Mouse (Mus musculus) embryonic facial prominence, embryonic 10.5 days (tissue): ENCODE results near the gene Plod1. TPM values are rescaled to one million over a fixed set of nuclear protein-coding genes. Genes with fewer than 3 reads are reported as not detected.
A peak's percentile ranks its signal among the peaks of the same experiment; 100 is the strongest.

Experiments
- DNase-seq: peaks from one replicate; pipeline ENCODE4 v3.0.0-alpha.2; 2017; ENCODE audit warnings: low spot score
- H3K27ac ChIP-seq: fragments of 300-500 bp; sonication (generic); replicated peaks from 2 replicates; pipeline ENCODE4 v1.5.1; 2016; ENCODE audit warnings: mild to moderate bottlenecking
- H3K27me3 ChIP-seq: fragments of 300-500 bp; sonication (generic); replicated peaks from 2 replicates; pipeline ENCODE4 v1.6.1; 2016; ENCODE audit warnings: low read depth, mild to moderate bottlenecking; ENCODE audit not compliant: poor library complexity, severe bottlenecking
- H3K36me3 ChIP-seq: fragments of 300-500 bp; sonication (generic); replicated peaks from 2 replicates; pipeline ENCODE4 v1.6.1; 2016; ENCODE audit warnings: mild to moderate bottlenecking, moderate library complexity
- H3K4me1 ChIP-seq: fragments of 300-500 bp; sonication (generic); 2 replicates; pipeline ENCODE4 v1.6.1; 2016
- H3K4me3 ChIP-seq: fragments of 300-500 bp; sonication (generic); 2 replicates; pipeline ENCODE4 v1.5.1; 2016; ENCODE audit warnings: mild to moderate bottlenecking, moderate library complexity
- H3K9me3 ChIP-seq: fragments of 300-500 bp; sonication (generic); 2 replicates; pipeline ENCODE4 v1.6.1; 2016; ENCODE audit warnings: mild to moderate bottlenecking
- WGBS: fragments of 180-500 bp; shearing (Covaris S2); methylation state at CpG from one replicate; pipeline ENCODE4 v1.1.7; 2016; 5-methylcytosine and 5-hydroxymethylcytosine counted together
- polyA plus RNA-seq: library from polyadenylated mRNA; unstranded; fragments of >200 nt; fragmentation: Nextera tagmentation; extraction: Ambion mirVana; gene quantifications from 2 replicates; pipeline ENCODE4 v1.2.1, GENCODE M21; 2016

The Plod1 gene
- polyA plus RNA-seq, 1 experiment from 2014 or later, result 30.9 TPM

- Histone ChIP-seq H3K36me3 (peaks cover 30% of the 10 kb centered on the region), H3K4me1 (peaks cover 58% of the 10 kb centered on the region), H3K9me3 (no peaks in the 10 kb centered on the region), H3K27ac (no peak overlapping the region), H3K4me3 (no peak overlapping the region), H3K27me3 (no peaks in the 10 kb centered on the region; the same call in 1 of the 2 replicates)
- WGBS, result 45% methylated on average over 3 of the region's 3 CpGs
- no peak for DNase-seq
These were observed 2.4 kb downstream of the Plod1 start for GRCm38 (mm10) chr4:147934134-147934533.

GRCm38 (mm10) chr4:147930946-147931345, 5.6 kb downstream of the Plod1 start:
- no peak overlapping the region for H3K27ac ChIP-seq
- peaks cover 36% of the 10 kb centered on the region for H3K36me3 ChIP-seq
- no peaks in the 10 kb centered on the region for H3K9me3 ChIP-seq
- no peak for DNase-seq
- H3K4me3 ChIP-seq, result no peak overlapping the region
- no peaks in the 10 kb centered on the region for H3K27me3 ChIP-seq
- peaks cover 45% of the 10 kb centered on the region for H3K4me1 ChIP-seq
- 95% methylated on average over 14 of the region's 14 CpGs for WGBS

- no peaks in the 10 kb centered on the region for H3K27me3 ChIP-seq
- 74% methylated on average over 7 of the region's 7 CpGs for WGBS
- no peak overlapping the region for H3K4me3 ChIP-seq
- H3K36me3 ChIP-seq, result peaks cover 56% of the 10 kb centered on the region
- H3K9me3 ChIP-seq, result no peaks in the 10 kb centered on the region
- peak overlapping the region; percentile 48; the same call in 1 of the 2 replicates for H3K27ac ChIP-seq
- DNase-seq, result no peak
- peaks cover 22% of the 10 kb centered on the region for H3K4me1 ChIP-seq
These were observed 8.0 kb downstream of the Plod1 start for GRCm38 (mm10) chr4:147928540-147928939.

- WGBS, result 12% methylated on average over 9 of the region's 9 CpGs
- Histone ChIP-seq H3K4me3 (0 out of 2 replicates have a peak overlapping the region, but pooled peaks have one; percentile 18), H3K36me3 (peaks cover 61% of the 10 kb centered on the region), H3K4me1 (peaks cover 18% of the 10 kb centered on the region), H3K27me3 (no peaks in the 10 kb centered on the region), H3K9me3 (no peaks in the 10 kb centered on the region), H3K27ac (peak overlapping the region; percentile 48; the same call in 1 of the 2 replicates)
- peak; percentile 50 for DNase-seq
These were observed 8.4 kb downstream of the Plod1 start for GRCm38 (mm10) chr4:147928136-147928535.

GRCm38 (mm10) chr4:147927705-147928104, 8.9 kb downstream of the Plod1 start:
- Histone ChIP-seq H3K4me1 (peaks cover 14% of the 10 kb centered on the region), H3K9me3 (no peaks in the 10 kb centered on the region), H3K27me3 (no peaks in the 10 kb centered on the region), H3K36me3 (peaks cover 65% of the 10 kb centered on the region), H3K4me3 (0 out of 2 replicates have a peak overlapping the region, but pooled peaks have one; percentile 18), H3K27ac (no peak overlapping the region; the same call in 1 of the 2 replicates)
- DNase-seq, result peak; percentile 40
- WGBS, result 31% methylated on average over 8 of the region's 8 CpGs

- no peak overlapping the region for H3K27ac ChIP-seq
- H3K27me3 ChIP-seq, result no peaks in the 10 kb centered on the region
- peaks cover 54% of the 10 kb centered on the region for H3K36me3 ChIP-seq
- no peak overlapping the region for H3K4me3 ChIP-seq
- no peak for DNase-seq
- H3K4me1 ChIP-seq, result peaks cover 6% of the 10 kb centered on the region; the same call in 1 of the 2 replicates
- WGBS, result 77% methylated on average over 11 of the region's 11 CpGs
- no peaks in the 10 kb centered on the region for H3K9me3 ChIP-seq
These were observed 14.2 kb downstream of the Plod1 start for GRCm38 (mm10) chr4:147922341-147922740.

GRCm38 (mm10) chr4:147920973-147921372, 15.6 kb downstream of the Plod1 start:
- Histone ChIP-seq H3K4me3 (no peak overlapping the region), H3K36me3 (peaks cover 63% of the 10 kb centered on the region), H3K27ac (no peak overlapping the region), H3K27me3 (no peaks in the 10 kb centered on the region), H3K9me3 (no peaks in the 10 kb centered on the region), H3K4me1 (peaks cover 6% of the 10 kb centered on the region; the same call in 1 of the 2 replicates)
- 45% methylated on average over 10 of the region's 10 CpGs for WGBS
- DNase-seq, result no peak

GRCm38 (mm10) chr4:147918459-147919121, 18.0 kb downstream of the Plod1 start:
- Histone ChIP-seq H3K27me3 (no peaks in the 10 kb centered on the region), H3K27ac (no peak overlapping the region), H3K4me1 (peaks cover 6% of the 10 kb centered on the region; the same call in 1 of the 2 replicates), H3K9me3 (no peaks in the 10 kb centered on the region), H3K4me3 (no peak overlapping the region), H3K36me3 (peaks cover 62% of the 10 kb centered on the region)
- WGBS, result 62% methylated on average over 7 of the region's 7 CpGs
- DNase-seq, result peak; percentile 36

- peaks cover 5% of the 10 kb centered on the region for H3K4me1 ChIP-seq
- H3K36me3 ChIP-seq, result peaks cover 36% of the 10 kb centered on the region
- H3K27ac ChIP-seq, result no peak overlapping the region
- no peaks in the 10 kb centered on the region for H3K27me3 ChIP-seq
- 92% methylated on average over 5 of the region's 5 CpGs for WGBS
- no peak for DNase-seq
- no peaks in the 10 kb centered on the region for H3K9me3 ChIP-seq
- no peak overlapping the region for H3K4me3 ChIP-seq
These were observed 27.1 kb downstream of the Plod1 start for GRCm38 (mm10) chr4:147909486-147909885.

GRCm38 (mm10) chr4:147906230-147906629, 30.3 kb downstream of the Plod1 start:
- peaks cover 35% of the 10 kb centered on the region for H3K36me3 ChIP-seq
- 76% methylated on average over 5 of the region's 5 CpGs for WGBS
- no peaks in the 10 kb centered on the region for H3K9me3 ChIP-seq
- H3K4me3 ChIP-seq, result no peak overlapping the region
- H3K27ac ChIP-seq, result no peak overlapping the region
- peaks cover 13% of the 10 kb centered on the region for H3K4me1 ChIP-seq
- H3K27me3 ChIP-seq, result no peaks in the 10 kb centered on the region
- no peak for DNase-seq

GRCm38 (mm10) chr4:147905090-147905659, 31.4 kb downstream of the Plod1 start:
- 2% methylated on average over 8 of the region's 8 CpGs for WGBS
- no peaks in the 10 kb centered on the region for H3K9me3 ChIP-seq
- H3K4me3 ChIP-seq, result peak overlapping the region; percentile 95
- H3K4me1 ChIP-seq, result peaks cover 13% of the 10 kb centered on the region
- no peak for DNase-seq
- H3K27me3 ChIP-seq, result no peaks in the 10 kb centered on the region
- peak overlapping the region; percentile 100 for H3K27ac ChIP-seq
- H3K36me3 ChIP-seq, result peaks cover 38% of the 10 kb centered on the region

GRCm38 (mm10) chr4:147904313-147905089, 32.1 kb downstream of the Plod1 start, which contains the start of gene Mfn2:
Gene Mfn2 (minus strand): TSS chr4:147904704.
- Histone ChIP-seq H3K27ac (peak within 1 kb of the TSS; percentile 100), H3K4me1 (peaks cover 13% of the 10 kb centered on the region), H3K9me3 (no peaks in the 10 kb centered on the region), H3K36me3 (peaks cover 38% of the 10 kb centered on the region), H3K4me3 (peak within 1 kb of the TSS; percentile 95), H3K27me3 (no peaks in the 10 kb centered on the region)
- DNase-seq, result peak; percentile 92
- under 1% methylated on average over 59 of the region's 59 CpGs for WGBS
